Mouse (Mus musculus): ENCODE results near the gene Tnfrsf12a. TPM values are rescaled to one million over a fixed set of nuclear protein-coding genes. Genes with fewer than 3 reads are reported as not detected.

The Tnfrsf12a gene
- 28.9 and 31.2 TPM in 2 replicates for polyA plus RNA-seq (2015; fragmentation: Nextera tagmentation; extraction: Ambion mirVana)

- ATAC-seq (ENCODE audit: low FRiP score, low TSS enrichment): peak; percentile 24
- WGBS: under 1% methylated on average over 34 of the region's 34 CpGs
- Histone ChIP-seq H3K27ac (ENCODE audit: low read length) (peak within 1 kb of the TSS; percentile 85), H3K27me3 (ENCODE audit: insufficient read depth, low read length) (peaks cover 27% of the 10 kb centered on the region), H3K4me1 (ENCODE audit: insufficient read depth, low read length) (peaks cover 55% of the 10 kb centered on the region), H3K4me3 (ENCODE audit: low read length) (peak within 1 kb of the TSS; percentile 65), H3K36me3 (ENCODE audit: insufficient read depth, low read length) (no peaks in the 10 kb centered on the region), H3K9me3 (ENCODE audit: low read length) (no peaks in the 10 kb centered on the region), H3K4me2 (replicated peaks; ENCODE audit: low read depth, low read length) (peak within 1 kb of the TSS; percentile 91), H3K9ac (replicated peaks; ENCODE audit: low read length) (peak within 1 kb of the TSS; percentile 74)
Observed at GRCm38 (mm10) chr17:23677236-23677679, at the start of gene Tnfrsf12a. Gene Tnfrsf12a, minus strand, starts transcription at chr17:23677468.

GRCm38 (mm10) chr17:23726758-23727142 is 49.5 kb upstream of the Tnfrsf12a start:
- H3K9ac ChIP-seq (replicated peaks; ENCODE audit: low read length): peak overlapping the region; percentile 86
- H3K27ac ChIP-seq (ENCODE audit: low read length): peak overlapping the region; percentile 90
- H3K4me1 ChIP-seq (ENCODE audit: insufficient read depth, low read length): peaks cover 12% of the 10 kb centered on the region
- H3K36me3 ChIP-seq (ENCODE audit: insufficient read depth, low read length): no peaks in the 10 kb centered on the region
- WGBS: 1% methylated on average over 16 of the region's 20 CpGs
- peak; percentile 94 for ATAC-seq (ENCODE audit: low FRiP score, low TSS enrichment)
- peak overlapping the region; percentile 84 for H3K4me3 ChIP-seq (ENCODE audit: low read length)
- H3K9me3 ChIP-seq (ENCODE audit: low read length): no peaks in the 10 kb centered on the region
- H3K4me2 ChIP-seq (replicated peaks; ENCODE audit: low read depth, low read length): peak overlapping the region; percentile 59
- H3K27me3 ChIP-seq (ENCODE audit: insufficient read depth, low read length): no peaks in the 10 kb centered on the region

- Histone ChIP-seq H3K27me3 (ENCODE audit: insufficient read depth, low read length) (no peaks in the 10 kb centered on the region), H3K4me1 (ENCODE audit: insufficient read depth, low read length) (peaks cover 12% of the 10 kb centered on the region), H3K36me3 (ENCODE audit: insufficient read depth, low read length) (no peaks in the 10 kb centered on the region), H3K4me2 (replicated peaks; ENCODE audit: low read depth, low read length) (peak within 1 kb of the TSS; percentile 59), H3K27ac (ENCODE audit: low read length) (peak within 1 kb of the TSS; percentile 90), H3K4me3 (ENCODE audit: low read length) (peak within 1 kb of the TSS; percentile 84), H3K9ac (replicated peaks; ENCODE audit: low read length) (peak within 1 kb of the TSS; percentile 86), H3K9me3 (ENCODE audit: low read length) (no peaks in the 10 kb centered on the region)
- ATAC-seq (ENCODE audit: low FRiP score, low TSS enrichment): peak; percentile 93
- WGBS: 1% methylated on average over 72 of the region's 73 CpGs
Observed at GRCm38 (mm10) chr17:23725999-23726757, 48.9 kb upstream of the Tnfrsf12a start, which contains the start of gene Pkmyt1. Gene Pkmyt1, plus strand, starts transcription at chr17:23726336.

- ATAC-seq (ENCODE audit: low FRiP score, low TSS enrichment): no peak
- H3K27ac ChIP-seq (ENCODE audit: low read length): no peak overlapping the region; the same call in 1 of the 2 replicates
- peak overlapping the region; percentile 73 for H3K9ac ChIP-seq (replicated peaks; ENCODE audit: low read length)
- H3K4me1 ChIP-seq (ENCODE audit: insufficient read depth, low read length): peaks cover 12% of the 10 kb centered on the region
- H3K4me2 ChIP-seq (replicated peaks; ENCODE audit: low read depth, low read length): peak overlapping the region; percentile 59
- peak overlapping the region; percentile 84 for H3K4me3 ChIP-seq (ENCODE audit: low read length)
- no peaks in the 10 kb centered on the region for H3K9me3 ChIP-seq (ENCODE audit: low read length)
- 47% methylated on average over 4 of the region's 4 CpGs for WGBS
- no peaks in the 10 kb centered on the region for H3K36me3 ChIP-seq (ENCODE audit: insufficient read depth, low read length)
- no peaks in the 10 kb centered on the region for H3K27me3 ChIP-seq (ENCODE audit: insufficient read depth, low read length)
Observed at GRCm38 (mm10) chr17:23725477-23725876, 48.2 kb upstream of the Tnfrsf12a start.

GRCm38 (mm10) chr17:23722376-23723125 is 45.3 kb upstream of the Tnfrsf12a start, which contains the start of gene 1520401A03Rik:
Gene 1520401A03Rik, minus strand, starts transcription at chr17:23722783.
- no peak within 1 kb of the TSS for H3K9ac ChIP-seq (replicated peaks; ENCODE audit: low read length)
- no peak for ATAC-seq (ENCODE audit: low FRiP score, low TSS enrichment)
- no peaks in the 10 kb centered on the region for H3K9me3 ChIP-seq (ENCODE audit: low read length)
- 75% methylated on average over 7 of the region's 7 CpGs for whole genome bisulfite sequencing
- no peak within 1 kb of the TSS for H3K4me2 ChIP-seq (replicated peaks; ENCODE audit: low read depth, low read length)
- peaks cover 12% of the 10 kb centered on the region for H3K4me1 ChIP-seq (ENCODE audit: insufficient read depth, low read length)
- no peaks in the 10 kb centered on the region for H3K36me3 ChIP-seq (ENCODE audit: insufficient read depth, low read length)
- H3K4me3 ChIP-seq (ENCODE audit: low read length): no peak within 1 kb of the TSS
- no peaks in the 10 kb centered on the region for H3K27me3 ChIP-seq (ENCODE audit: insufficient read depth, low read length)
- no peak within 1 kb of the TSS for H3K27ac ChIP-seq (ENCODE audit: low read length)

GRCm38 (mm10) chr17:23721886-23722285 is 44.6 kb upstream of the Tnfrsf12a start:
- no peaks in the 10 kb centered on the region for H3K9me3 ChIP-seq (ENCODE audit: low read length)
- no peaks in the 10 kb centered on the region for H3K27me3 ChIP-seq (ENCODE audit: insufficient read depth, low read length)
- H3K4me1 ChIP-seq (ENCODE audit: insufficient read depth, low read length): peaks cover 6% of the 10 kb centered on the region
- H3K9ac ChIP-seq (replicated peaks; ENCODE audit: low read length): no peak overlapping the region
- WGBS: 84% methylated on average over 2 of the region's 2 CpGs
- no peak overlapping the region for H3K27ac ChIP-seq (ENCODE audit: low read length)
- H3K36me3 ChIP-seq (ENCODE audit: insufficient read depth, low read length): no peaks in the 10 kb centered on the region
- no peak for ATAC-seq (ENCODE audit: low FRiP score, low TSS enrichment)
- H3K4me3 ChIP-seq (ENCODE audit: low read length): no peak overlapping the region
- no peak overlapping the region for H3K4me2 ChIP-seq (replicated peaks; ENCODE audit: low read depth, low read length)

GRCm38 (mm10) chr17:23719455-23719854 is 42.2 kb upstream of the Tnfrsf12a start:
- ATAC-seq (ENCODE audit: low FRiP score, low TSS enrichment): no peak
- H3K9ac ChIP-seq (replicated peaks; ENCODE audit: low read length): no peak overlapping the region
- no peaks in the 10 kb centered on the region for H3K4me1 ChIP-seq (ENCODE audit: insufficient read depth, low read length)
- H3K9me3 ChIP-seq (ENCODE audit: low read length): no peaks in the 10 kb centered on the region
- H3K4me3 ChIP-seq (ENCODE audit: low read length): no peak overlapping the region
- no peaks in the 10 kb centered on the region for H3K36me3 ChIP-seq (ENCODE audit: insufficient read depth, low read length)
- no peaks in the 10 kb centered on the region for H3K27me3 ChIP-seq (ENCODE audit: insufficient read depth, low read length)
- H3K27ac ChIP-seq (ENCODE audit: low read length): no peak overlapping the region
- WGBS: 38% methylated on average over 1 of the region's 1 CpGs
- H3K4me2 ChIP-seq (replicated peaks; ENCODE audit: low read depth, low read length): no peak overlapping the region

GRCm38 (mm10) chr17:23717003-23717402 is 39.7 kb upstream of the Tnfrsf12a start:
- H3K36me3 ChIP-seq (ENCODE audit: insufficient read depth, low read length): no peaks in the 10 kb centered on the region
- no peak overlapping the region for H3K9ac ChIP-seq (replicated peaks; ENCODE audit: low read length)
- no peak; the same call in 1 of the 2 replicates for ATAC-seq (ENCODE audit: low FRiP score, low TSS enrichment)
- H3K9me3 ChIP-seq (ENCODE audit: low read length): no peaks in the 10 kb centered on the region
- no peak overlapping the region for H3K4me3 ChIP-seq (ENCODE audit: low read length)
- no peaks in the 10 kb centered on the region for H3K4me1 ChIP-seq (ENCODE audit: insufficient read depth, low read length)
- 61% methylated on average over 2 of the region's 2 CpGs for WGBS
- no peak overlapping the region for H3K27ac ChIP-seq (ENCODE audit: low read length)
- H3K4me2 ChIP-seq (replicated peaks; ENCODE audit: low read depth, low read length): no peak overlapping the region
- no peaks in the 10 kb centered on the region for H3K27me3 ChIP-seq (ENCODE audit: insufficient read depth, low read length)

GRCm38 (mm10) chr17:23706212-23706611 is 28.9 kb upstream of the Tnfrsf12a start:
- peak; percentile 25 for ATAC-seq (ENCODE audit: low FRiP score, low TSS enrichment)
- Histone ChIP-seq H3K36me3 (ENCODE audit: insufficient read depth, low read length) (no peaks in the 10 kb centered on the region), H3K27me3 (ENCODE audit: insufficient read depth, low read length) (peaks cover under 1% of the 10 kb centered on the region; the same call in 1 of the 2 replicates), H3K4me3 (ENCODE audit: low read length) (no peak overlapping the region), H3K4me1 (ENCODE audit: insufficient read depth, low read length) (no peaks in the 10 kb centered on the region), H3K27ac (ENCODE audit: low read length) (no peak overlapping the region), H3K9ac (replicated peaks; ENCODE audit: low read length) (no peak overlapping the region), H3K9me3 (ENCODE audit: low read length) (no peaks in the 10 kb centered on the region), H3K4me2 (replicated peaks; ENCODE audit: low read depth, low read length) (no peak overlapping the region)
- WGBS: 3% methylated on average over 3 of the region's 3 CpGs
